Mouse (Mus musculus) Patski (cell line): ENCODE results near the gene Cldn15. TPM values are rescaled to one million over a fixed set of nuclear protein-coding genes. Genes with fewer than 3 reads are reported as not detected.
"Not testable (repeated sequence)": the region's sequence is repeated elsewhere in the genome, so short reads cannot be mapped to it uniquely, and the experiment has no call there.

Source experiments
- ATAC-seq: fragments of 100-300 bp; one replicate; pipeline ENCODE4 v1.8.0; 2021
- CTCF ChIA-PET: fragments of 350-600 bp; sonication (Branson Sonifier 250); formaldehyde crosslinking; loops from one replicate; lab custom pipeline; 2022; ENCODE audit warnings: inconsistent platforms; lab: Charles Lee
- POLR2A ChIA-PET: fragments of 350-600 bp; sonication (Branson Sonifier 250); formaldehyde crosslinking; loops from one replicate; lab custom pipeline; 2022; ENCODE audit warnings: antibody characterized with exemption, inconsistent platforms; lab: Charles Lee
- DNase-seq: peaks from one replicate; pipeline ENCODE4 v3.0.0-alpha.2; 2011; ENCODE audit warnings: low read depth, low spot score
- H3K27me3 ChIP-seq: fragments of 371-371 bp; one replicate; pipeline ENCODE4 v1.5.1; 2021
- CTCF ChIP-seq: fragments of 100-300 bp; IDR thresholded peaks from one replicate; pipeline ENCODE4 v1.5.1; 2021
- in situ Hi-C: fragments of 300-500 bp; cut with MboI; formaldehyde crosslinking; loops from 3 replicates; pipeline ENCODE4 v1.11.1; 2018; ENCODE audit warnings: low pct_unique_long_range_greater_than_20kb, mixed read lengths
- polyA plus RNA-seq: library from polyadenylated mRNA; unstranded; gene quantifications from one replicate; pipeline ENCODE4 v1.2.3, GENCODE M21; 2021

Gene Cldn15
- polyA plus RNA-seq, 1 experiment from 2014 or later = 0.22 TPM

DNA sequence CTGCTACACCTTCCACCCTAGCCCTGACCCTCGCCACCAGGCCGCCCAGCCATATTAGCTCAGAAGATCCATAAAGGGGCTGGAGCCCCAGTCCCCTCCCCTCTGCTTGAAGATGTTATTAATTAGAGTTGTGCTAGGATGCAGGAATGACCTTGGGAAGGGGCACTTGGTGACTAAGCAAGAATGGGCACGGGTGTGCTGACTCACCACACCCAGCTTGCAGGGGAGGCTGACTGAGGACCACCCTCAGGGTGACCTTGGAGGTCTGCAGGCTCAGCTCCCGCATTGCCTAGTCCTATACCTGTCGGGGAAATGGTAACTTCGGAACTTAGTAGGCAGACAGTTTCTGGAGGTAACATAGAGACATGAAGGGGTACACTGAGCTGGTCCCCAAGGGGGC lies 32.5 kb upstream of the Cldn15 start:
- ChIA-PET CTCF (interaction anchor here (1.6 kb wide), 1 partner anchor 8 kb away, joined by 4 read pairs; no protein-coding TSS in a partner anchor), POLR2A (interaction anchor here (1.1 kb wide), 1 partner anchor 14 kb away, joined by 4 read pairs; no protein-coding TSS in a partner anchor)
- no peaks in the 10 kb centered on the region for H3K27me3 ChIP-seq
- DNase-seq (no peak), ATAC-seq (no peak)
- TF ChIP-seq CTCF = no peak
- in situ Hi-C loops = no loop called here

DNA sequence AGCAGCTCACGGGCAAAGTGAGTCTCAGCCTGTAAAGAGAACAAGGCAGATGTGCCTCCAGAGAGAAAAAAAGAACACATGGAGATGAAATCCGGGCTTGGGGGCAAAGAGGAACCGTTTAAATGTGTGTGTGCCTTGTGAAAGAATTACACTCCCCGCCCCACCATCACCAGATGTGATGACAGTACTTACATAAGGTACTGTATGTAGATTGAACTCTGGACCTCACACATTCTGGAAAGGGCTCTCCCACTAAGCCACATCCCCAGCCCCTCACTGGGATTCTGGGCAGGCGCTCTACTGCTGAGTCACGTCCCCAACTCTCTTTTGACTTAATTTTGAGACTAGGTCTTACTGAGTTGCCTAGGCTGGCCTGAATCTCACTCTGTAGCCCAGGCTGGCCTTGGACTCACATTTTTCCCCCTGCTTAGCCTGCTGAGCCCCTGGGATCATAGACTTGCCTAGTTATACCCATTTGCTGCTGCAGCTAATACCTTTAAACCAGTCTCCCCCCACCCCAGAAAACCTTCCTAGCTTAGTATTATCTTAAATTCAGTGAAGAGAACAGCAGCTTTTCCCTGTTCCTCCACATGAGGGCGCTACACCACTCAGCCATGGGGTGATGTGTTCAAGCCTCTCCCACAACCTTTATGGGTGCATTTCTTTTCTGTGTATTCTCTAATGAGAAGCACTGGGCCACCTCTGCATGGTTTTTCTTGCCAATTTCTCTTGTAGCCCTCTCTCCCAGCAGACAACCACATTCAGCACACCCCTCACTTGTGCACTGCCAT lies 30.3 kb upstream of the Cldn15 start:
- ATAC-seq (no peak), DNase-seq (no peak)
- ChIA-PET POLR2A (no interaction called here), CTCF (interaction anchor here (0.6 to 2.4 kb wide), 5 partner anchors 14 to 42 kb away, joined by 4 to 13 read pairs (median 6); partner anchors contain the start of gene Fis1)
- no peaks in the 10 kb centered on the region for H3K27me3 ChIP-seq
- TF ChIP-seq CTCF = peak; percentile 77
- in situ Hi-C loops = no loop called here

DNA sequence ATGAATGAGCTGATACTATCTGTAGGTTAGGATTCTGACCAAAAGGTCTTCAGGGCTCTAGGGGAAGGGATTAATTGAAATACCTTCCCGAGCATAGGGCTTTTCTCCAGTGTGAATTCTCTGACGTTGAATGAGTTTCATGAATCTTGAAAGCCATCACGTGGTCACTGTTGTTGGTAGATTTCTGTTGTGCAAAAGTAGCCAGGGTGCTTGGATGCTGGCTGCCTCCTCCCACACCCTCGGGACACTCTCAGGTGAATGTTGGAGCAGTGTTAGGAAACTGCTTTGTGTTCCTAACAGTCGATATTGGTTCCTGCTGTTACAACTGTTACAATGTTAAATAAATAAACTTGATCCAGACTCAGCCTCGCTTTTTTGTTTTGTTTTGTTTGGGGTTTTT lies 29.7 kb upstream of the Cldn15 start:
- no peaks in the 10 kb centered on the region for H3K27me3 ChIP-seq
- DNase-seq (no peak), ATAC-seq (no peak)
- in situ Hi-C loops = no loop called here
- POLR2A ChIA-PET = no interaction called here
- CTCF ChIA-PET = interaction anchor here (1.3 to 2.4 kb wide), 3 partner anchors 14 to 26 kb away, joined by 4 to 13 read pairs (median 6); partner anchors contain the start of gene Fis1
- TF ChIP-seq CTCF = no peak

- no peak for ATAC-seq
- TF ChIP-seq CTCF = no peak
- no peaks in the 10 kb centered on the region for H3K27me3 ChIP-seq
- in situ Hi-C loops = no loop called here
- CTCF ChIA-PET = interaction anchor here (2.4 kb wide), 1 partner anchor 15 kb away, joined by 13 read pairs; the partner anchor contains the start of gene Fis1
- POLR2A ChIA-PET = no interaction called here
- DNase-seq = no peak
Measured at GRCm38 (mm10) chr5:136937621-136938020, 28.8 kb upstream of the Cldn15 start.

- no peak for ATAC-seq
- H3K27me3 ChIP-seq = no peaks in the 10 kb centered on the region
Measured at GRCm38 (mm10) chr5:136939284-136939683, 27.1 kb upstream of the Cldn15 start.

DNA sequence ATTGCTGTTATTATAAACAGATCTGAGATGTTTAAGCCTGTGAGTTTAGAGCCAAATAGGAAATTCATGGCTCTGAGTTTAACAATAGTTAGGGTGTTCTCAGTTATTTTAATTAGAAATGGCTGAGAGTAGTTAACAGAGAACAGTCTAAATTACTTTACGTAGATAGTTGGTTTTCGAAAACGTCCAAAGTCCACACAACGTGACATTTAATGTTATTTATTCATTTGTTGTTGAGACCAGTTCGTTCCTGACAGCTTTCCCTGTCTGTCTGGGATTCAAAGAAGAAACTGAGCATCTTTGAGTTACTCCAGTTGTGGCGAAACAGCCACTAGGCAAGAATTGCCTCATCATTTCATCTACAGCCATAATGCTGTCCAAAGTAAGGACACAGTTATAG lies 26.4 kb upstream of the Cldn15 start:
- POLR2A ChIA-PET, DNase-seq, ATAC-seq, H3K27me3 ChIP-seq, in situ Hi-C loops, CTCF ChIA-PET: not testable (repeated sequence)

More at GRCm38 (mm10) chr5:136939284-136939683, 27.1 kb upstream of the Cldn15 start:
- ChIA-PET POLR2A (no interaction called here), CTCF (no interaction called here)
- in situ Hi-C loops = no loop called here
- TF ChIP-seq CTCF = peak; percentile 60
- no peak for DNase-seq

DNA sequence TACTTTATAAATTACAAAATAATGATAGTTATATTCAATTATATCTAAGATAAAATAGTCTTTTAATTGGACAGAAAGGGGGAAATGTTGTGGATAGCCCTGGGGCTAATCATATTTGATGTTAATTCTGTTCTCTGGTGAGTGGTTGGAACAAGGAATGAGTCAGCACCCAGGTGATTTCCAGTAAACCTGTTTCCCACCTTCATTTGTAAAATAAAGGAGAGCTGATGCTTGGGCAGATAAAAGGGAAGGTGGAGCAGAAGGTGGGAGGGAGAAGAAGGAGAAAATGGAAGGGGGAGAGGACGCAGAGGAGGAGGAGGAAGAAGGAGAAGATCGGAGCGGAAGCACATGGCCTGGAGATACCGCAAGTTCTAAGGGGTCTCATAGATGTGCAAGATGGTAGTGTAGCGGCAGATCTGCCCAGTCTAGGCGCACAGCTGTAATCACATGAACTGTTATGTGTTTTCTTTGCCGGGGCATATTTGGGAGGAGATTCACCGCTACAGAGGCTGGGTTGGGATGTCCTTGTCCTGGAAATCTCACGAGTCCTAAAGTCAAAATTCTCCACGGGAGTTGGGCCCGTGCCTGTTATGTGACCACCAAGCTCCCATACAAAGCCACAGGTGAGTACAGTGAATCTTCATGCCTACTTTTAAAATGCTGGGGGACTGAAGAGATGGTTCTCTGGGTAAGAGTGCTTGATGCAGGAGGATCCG lies 25.4 kb upstream of the Cldn15 start:
- in situ Hi-C loops = no loop called here
- CTCF ChIA-PET = no interaction called here
- no peak for ATAC-seq
- TF ChIP-seq CTCF = no peak
- H3K27me3 ChIP-seq = no peaks in the 10 kb centered on the region
- no peak for DNase-seq
- POLR2A ChIA-PET = no interaction called here

DNA sequence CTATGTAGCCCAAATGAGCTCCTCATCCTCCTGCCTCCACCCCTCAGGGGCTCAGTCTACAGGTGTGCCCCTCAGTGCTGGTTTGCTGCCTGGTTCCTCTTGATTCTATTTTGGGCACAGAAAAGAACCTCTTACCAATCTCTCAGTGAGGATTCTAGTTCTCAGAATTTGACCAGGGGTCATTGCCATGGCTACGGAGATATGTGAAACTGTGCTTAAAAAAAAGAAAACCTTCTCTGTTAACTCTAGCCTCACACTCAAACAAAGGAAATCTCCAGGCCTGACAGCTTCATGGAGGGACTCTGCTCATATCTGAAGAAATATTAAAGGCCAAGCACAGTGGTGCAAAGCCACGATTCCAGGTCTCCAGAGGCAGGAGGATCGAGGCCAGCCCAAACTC lies 23.6 kb upstream of the Cldn15 start:
- POLR2A ChIA-PET = interaction anchor here (0.7 to 1.0 kb wide), 2 partner anchors 11 to 63 kb away, joined by 3 to 5 read pairs; no protein-coding TSS in a partner anchor
- DNase-seq (no peak), ATAC-seq (no peak)
- in situ Hi-C loops = no loop called here
- no peaks in the 10 kb centered on the region for H3K27me3 ChIP-seq
- no peak for TF ChIP-seq CTCF
- CTCF ChIA-PET = interaction anchor here (1.0 to 1.1 kb wide), 2 partner anchors 8 to 10 kb away, joined by 4 to 5 read pairs; no protein-coding TSS in a partner anchor

GRCm38 (mm10) chr5:136943382-136943781 lies 23.0 kb upstream of the Cldn15 start:
- no peak for TF ChIP-seq CTCF
- CTCF ChIA-PET = no interaction called here
- in situ Hi-C loops = no loop called here
- DNase-seq (no peak), ATAC-seq (no peak)
- H3K27me3 ChIP-seq = no peaks in the 10 kb centered on the region
- POLR2A ChIA-PET = no interaction called here

DNA sequence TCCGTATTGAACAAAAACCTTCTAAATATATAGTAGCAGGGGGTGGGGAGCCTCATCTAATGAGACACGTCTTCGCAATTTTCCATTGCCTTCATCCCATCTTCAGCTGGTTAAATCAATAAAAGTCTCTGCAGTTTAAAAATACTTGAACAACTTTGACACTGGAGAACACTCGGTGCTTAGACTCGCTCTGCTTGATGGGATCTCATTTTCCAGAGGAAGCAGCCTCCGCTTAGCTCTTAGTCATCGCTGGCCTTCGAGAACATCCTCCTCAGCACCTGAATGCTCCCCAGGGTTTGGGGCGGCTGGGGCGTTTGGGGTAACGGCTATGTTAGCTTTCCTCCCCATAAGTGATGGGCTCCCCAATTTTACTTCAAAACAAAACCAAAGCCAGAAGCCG lies 21.3 kb upstream of the Cldn15 start:
- no peak for ATAC-seq
- CTCF ChIA-PET = no interaction called here
- no peak for TF ChIP-seq CTCF
- in situ Hi-C loops = no loop called here
- DNase-seq = no peak
- no peaks in the 10 kb centered on the region for H3K27me3 ChIP-seq
- POLR2A ChIA-PET = interaction anchor here (1.0 kb wide), 1 partner anchor 18 kb away, joined by 4 read pairs; no protein-coding TSS in a partner anchor

GRCm38 (mm10) chr5:136947874-136948273 lies 18.5 kb upstream of the Cldn15 start:
- no peaks in the 10 kb centered on the region for H3K27me3 ChIP-seq
- ChIA-PET CTCF (interaction anchor here (1.3 kb wide), 1 partner anchor 18 kb away, joined by 3 read pairs; no protein-coding TSS in a partner anchor), POLR2A (interaction anchor here (1.1 kb wide), 1 partner anchor 14 kb away, joined by 4 read pairs; no protein-coding TSS in a partner anchor)
- in situ Hi-C loops = no loop called here
- no peak for ATAC-seq
- no peak for TF ChIP-seq CTCF
- DNase-seq = no peak

- CTCF ChIA-PET = interaction anchor here (1.8 to 6.1 kb wide), 2 partner anchors 12 to 14 kb away, joined by 6 to 37 read pairs; no protein-coding TSS in a partner anchor
Measured at GRCm38 (mm10) chr5:136949551-136950336, 16.7 kb upstream of the Cldn15 start.

More at GRCm38 (mm10) chr5:136949551-136950336, 16.7 kb upstream of the Cldn15 start:
- DNase-seq, H3K27me3 ChIP-seq, in situ Hi-C loops, ATAC-seq, POLR2A ChIA-PET: not testable (repeated sequence)
